Mouse (Mus musculus) cortical plate, adult 2 months (tissue): ENCODE measurements around the gene Tbl2.

Experiments
- CTCF ChIP-seq: fragments of 200-500 bp; IDR thresholded peaks from 2 replicates; pipeline ENCODE4 v1.5.1; 2011; ENCODE audit warnings: mild to moderate bottlenecking, control low read depth, low read length; ENCODE audit not compliant: insufficient read depth; ENCODE audit errors: extremely low read depth
- POLR2A ChIP-seq: fragments of 200-500 bp; IDR thresholded peaks from 2 replicates; pipeline ENCODE4 v1.6.1; 2011; ENCODE audit warnings: mild to moderate bottlenecking, low read length, control low read depth; ENCODE audit not compliant: insufficient read depth; ENCODE audit errors: extremely low read depth

GRCm38 (mm10) chr5:135183131-135183861 lies 33.8 kb downstream of the Tbl2 start:
- TF ChIP-seq CTCF = no peak
- no peak for TF ChIP-seq POLR2A
